Mouse (Mus musculus) midbrain, embryonic 14.5 days (tissue): ENCODE measurements around the gene Grin2b. TPM values are rescaled to one million over a fixed set of nuclear protein-coding genes. Genes with fewer than 3 reads are reported as not detected.

Source experiments
- ATAC-seq: fragments of 200-750 bp; cut with Nextera tagmentation; 2 replicates; pipeline ENCODE4 v1.8.0; 2017; ENCODE audit warnings: moderate number of reproducible peaks, moderate library complexity; ENCODE audit not compliant: low FRiP score, low TSS enrichment
- DNase-seq: peaks from one replicate; pipeline ENCODE4 v3.0.0-alpha.2; 2015
- H3K27ac ChIP-seq: fragments of 300-500 bp; sonication (generic); replicated peaks from 2 replicates; pipeline ENCODE4 v1.5.1; 2014; ENCODE audit warnings: mild to moderate bottlenecking, low read depth, low read length, moderate library complexity
- H3K27me3 ChIP-seq: fragments of 300-500 bp; sonication (generic); 2 replicates; pipeline ENCODE4 v1.6.1; 2014; ENCODE audit warnings: low read length, control low read depth, mixed read lengths; ENCODE audit not compliant: control insufficient read depth, insufficient read depth
- H3K36me3 ChIP-seq: fragments of 300-500 bp; sonication (generic); 2 replicates; pipeline ENCODE4 v1.6.1; 2014; ENCODE audit warnings: low read length, control low read depth; ENCODE audit not compliant: control insufficient read depth, insufficient read depth
- H3K4me1 ChIP-seq: fragments of 300-500 bp; sonication (generic); 2 replicates; pipeline ENCODE4 v1.6.1; 2014; ENCODE audit warnings: mild to moderate bottlenecking, antibody characterized with exemption, low read length, control low read depth; ENCODE audit not compliant: control insufficient read depth, insufficient read depth
- H3K4me2 ChIP-seq: fragments of 300-500 bp; sonication (generic); 2 replicates; pipeline ENCODE4 v1.6.1; 2014; ENCODE audit warnings: mild to moderate bottlenecking, low read length, moderate library complexity
- H3K4me3 ChIP-seq: fragments of 300-500 bp; sonication (generic); replicated peaks from 2 replicates; pipeline ENCODE4 v1.5.1; 2014; ENCODE audit warnings: low read depth, low read length
- H3K9ac ChIP-seq: fragments of 300-500 bp; sonication (generic); replicated peaks from 2 replicates; pipeline ENCODE4 v1.6.1; 2014; ENCODE audit warnings: mild to moderate bottlenecking, low read length, moderate library complexity
- H3K9me3 ChIP-seq: fragments of 300-500 bp; sonication (generic); 2 replicates; pipeline ENCODE4 v1.6.1; 2016; ENCODE audit warnings: low read length, control low read depth, mixed read lengths; ENCODE audit not compliant: control insufficient read depth
- WGBS: fragments of 180-500 bp; shearing (Covaris S2); extraction: QIAGEN DNeasy Blood & Tissue Kit; methylation state at CpG from one replicate; pipeline ENCODE4 v1.1.7; 2014; 5-methylcytosine and 5-hydroxymethylcytosine counted together
- polyA plus RNA-seq: library from polyadenylated mRNA; unstranded; fragments of >200 nt; fragmentation: Nextera tagmentation; extraction: Ambion mirVana; gene quantifications from 2 replicates; pipeline ENCODE4 v1.2.1, GENCODE M21; 2014

The Grin2b gene
- polyA plus RNA-seq, 1 experiment from 2014 or later = 41.1 TPM

DNA sequence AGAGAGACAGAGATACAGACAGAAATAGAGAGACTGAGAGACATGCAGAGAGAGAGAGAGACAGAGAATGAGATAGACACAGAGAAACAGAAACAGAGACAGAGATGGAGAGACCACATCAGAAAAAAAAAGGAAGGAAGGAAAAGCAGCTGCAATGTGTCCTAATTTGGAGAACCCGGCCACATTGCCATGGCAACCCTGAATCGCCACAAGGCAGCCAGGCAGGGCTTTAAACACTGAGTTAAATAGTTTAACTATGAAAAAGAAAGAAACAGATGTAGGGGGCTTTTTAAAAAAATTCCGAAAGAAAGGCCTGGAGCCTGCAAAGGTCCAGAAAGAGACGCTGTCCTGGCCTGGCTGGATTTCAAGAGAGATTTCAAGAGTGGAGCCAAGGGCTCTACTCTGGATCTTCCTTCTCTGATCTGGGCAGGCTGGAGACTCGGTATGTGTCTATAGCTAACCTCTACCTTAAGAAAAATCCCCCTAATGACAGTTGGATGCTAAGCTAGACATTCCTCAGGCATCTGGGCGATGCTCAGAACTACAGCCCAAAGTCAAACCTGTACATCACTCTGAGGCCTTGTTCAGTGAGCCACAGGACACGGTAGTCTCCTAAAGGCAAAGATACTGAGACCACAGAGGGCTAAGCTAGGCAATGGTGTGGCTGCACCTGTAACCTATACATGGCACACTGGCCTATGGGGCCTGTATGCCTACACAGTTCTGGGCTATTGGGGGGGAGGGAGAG lies 162.8 kb downstream of the Grin2b start:
- Histone ChIP-seq H3K9me3 (no peaks in the 10 kb centered on the region), H3K4me3 (no peak overlapping the region), H3K36me3 (no peaks in the 10 kb centered on the region), H3K27me3 (no peaks in the 10 kb centered on the region), H3K27ac (no peak overlapping the region), H3K4me2 (no peak overlapping the region), H3K4me1 (peaks cover 16% of the 10 kb centered on the region), H3K9ac (no peak overlapping the region)
- 17% methylated on average over 7 of the region's 7 CpGs for WGBS
- no peak for ATAC-seq
- DNase-seq = peak; percentile 70

DNA sequence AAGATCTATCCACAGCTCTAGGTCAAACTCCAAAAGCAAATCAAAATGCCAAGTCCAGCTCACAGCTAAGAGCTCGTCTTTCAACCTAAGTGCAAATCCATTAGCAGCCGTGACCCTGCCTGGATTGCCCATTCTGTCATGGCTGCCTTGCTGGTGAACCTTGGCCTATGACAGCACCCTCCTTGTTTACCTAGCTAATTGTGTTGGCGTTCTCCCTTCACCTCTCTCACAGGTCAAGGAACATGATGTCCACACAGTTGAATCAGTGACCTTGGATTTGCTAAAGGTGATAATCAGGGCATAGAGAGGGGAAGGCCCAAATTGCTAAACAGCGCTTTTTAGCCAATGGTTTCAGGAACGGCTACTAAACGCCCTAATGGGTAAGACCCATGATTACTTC lies 165.2 kb downstream of the Grin2b start:
- no peak for ATAC-seq
- Histone ChIP-seq H3K36me3 (no peaks in the 10 kb centered on the region), H3K9me3 (no peaks in the 10 kb centered on the region), H3K4me1 (peaks cover 16% of the 10 kb centered on the region), H3K4me3 (no peak overlapping the region), H3K4me2 (no peak overlapping the region), H3K27ac (no peak overlapping the region), H3K9ac (no peak overlapping the region), H3K27me3 (no peaks in the 10 kb centered on the region)
- 86% methylated on average over 6 of the region's 6 CpGs for WGBS
- DNase-seq = no peak

DNA sequence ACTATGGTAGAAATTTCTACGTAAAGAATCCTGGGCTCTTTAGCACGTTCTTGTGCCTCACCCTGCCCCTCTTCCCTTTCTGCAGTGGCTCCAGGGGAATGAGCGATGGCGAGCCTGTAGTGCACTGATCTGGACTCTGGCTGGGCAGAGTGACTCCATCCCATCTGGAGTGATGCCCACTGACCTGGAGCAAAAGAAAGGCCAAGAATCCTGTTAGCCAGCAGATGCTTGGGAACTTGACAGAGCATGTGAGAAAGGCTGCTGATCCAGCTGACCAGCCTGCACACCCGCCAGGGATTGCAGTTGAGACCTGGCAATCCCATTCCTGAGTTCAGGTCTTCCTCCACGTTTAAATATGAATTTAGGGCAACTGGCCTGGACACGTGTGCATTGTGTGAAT lies 178.6 kb downstream of the Grin2b start:
- Histone ChIP-seq H3K27ac (peak overlapping the region; percentile 47), H3K4me3 (no peak overlapping the region), H3K4me1 (peaks cover 21% of the 10 kb centered on the region; the same call in 1 of the 2 replicates), H3K4me2 (no peak overlapping the region), H3K27me3 (no peaks in the 10 kb centered on the region), H3K36me3 (no peaks in the 10 kb centered on the region), H3K9me3 (peaks cover 6% of the 10 kb centered on the region; the same call in 1 of the 2 replicates), H3K9ac (no peak overlapping the region)
- no peak for DNase-seq
- 43% methylated on average over 7 of the region's 7 CpGs for WGBS
- no peak for ATAC-seq

DNA sequence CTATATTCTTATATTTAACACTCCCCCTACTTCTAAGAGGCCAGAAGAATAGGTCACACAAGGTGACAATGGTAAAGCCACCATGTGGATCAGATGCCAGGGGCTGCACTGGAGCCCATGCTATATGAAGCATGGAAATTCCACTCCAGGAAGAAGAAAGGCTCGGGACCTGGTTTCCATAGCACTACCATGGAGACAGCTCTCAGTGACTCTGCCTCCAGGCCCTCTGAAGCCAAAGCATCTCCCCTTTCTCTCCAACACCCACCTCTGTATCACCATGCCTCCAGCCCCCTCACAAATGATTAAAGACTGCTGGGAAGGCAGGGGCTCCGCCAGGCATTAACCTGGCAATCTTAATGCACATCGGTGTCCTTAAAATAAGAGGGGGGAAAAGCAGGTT lies 179.4 kb downstream of the Grin2b start:
- 0 out of 2 replicates have a peak overlapping the region, but pooled peaks have one; percentile 6 for H3K27ac ChIP-seq
- WGBS = 22% methylated on average over 3 of the region's 3 CpGs
- DNase-seq = peak; percentile 61

DNA sequence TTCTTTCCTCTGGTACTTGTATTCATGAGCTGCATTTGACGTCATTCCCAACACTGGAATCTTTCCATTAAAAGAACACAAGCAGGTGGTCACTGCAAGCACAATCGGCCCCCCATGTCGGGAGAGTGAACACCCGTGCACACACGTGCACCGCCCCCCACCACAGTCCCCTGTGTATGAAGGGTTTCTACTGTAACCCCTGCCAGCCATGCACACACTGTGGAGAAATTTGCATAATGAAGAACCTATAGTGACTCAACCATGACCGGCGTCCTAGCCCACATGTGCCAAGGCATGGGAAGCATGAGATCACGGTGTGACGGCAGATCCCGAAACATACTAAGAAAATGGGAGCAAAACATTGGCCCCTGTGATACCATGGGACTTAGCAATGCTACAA lies 179.9 kb downstream of the Grin2b start:
- Histone ChIP-seq H3K27ac (no peak overlapping the region), H3K4me3 (no peak overlapping the region), H3K4me1 (peaks cover 21% of the 10 kb centered on the region; the same call in 1 of the 2 replicates), H3K27me3 (no peaks in the 10 kb centered on the region), H3K4me2 (no peak overlapping the region), H3K9ac (no peak overlapping the region), H3K9me3 (peaks cover 6% of the 10 kb centered on the region; the same call in 1 of the 2 replicates), H3K36me3 (no peaks in the 10 kb centered on the region)
- 71% methylated on average over 11 of the region's 11 CpGs for WGBS
- ATAC-seq (peak; percentile 37; the same call in 1 of the 2 replicates), DNase-seq (no peak)

More for the DNA sequence above, 179.4 kb downstream of the Grin2b start:
- Histone ChIP-seq H3K4me3 (no peak overlapping the region), H3K36me3 (no peaks in the 10 kb centered on the region), H3K4me2 (no peak overlapping the region), H3K9ac (no peak overlapping the region), H3K9me3 (peaks cover 6% of the 10 kb centered on the region; the same call in 1 of the 2 replicates), H3K4me1 (peaks cover 21% of the 10 kb centered on the region; the same call in 1 of the 2 replicates), H3K27me3 (no peaks in the 10 kb centered on the region)
- ATAC-seq = 0 out of 2 replicates have a peak, but pooled peaks have one; percentile 34

DNA sequence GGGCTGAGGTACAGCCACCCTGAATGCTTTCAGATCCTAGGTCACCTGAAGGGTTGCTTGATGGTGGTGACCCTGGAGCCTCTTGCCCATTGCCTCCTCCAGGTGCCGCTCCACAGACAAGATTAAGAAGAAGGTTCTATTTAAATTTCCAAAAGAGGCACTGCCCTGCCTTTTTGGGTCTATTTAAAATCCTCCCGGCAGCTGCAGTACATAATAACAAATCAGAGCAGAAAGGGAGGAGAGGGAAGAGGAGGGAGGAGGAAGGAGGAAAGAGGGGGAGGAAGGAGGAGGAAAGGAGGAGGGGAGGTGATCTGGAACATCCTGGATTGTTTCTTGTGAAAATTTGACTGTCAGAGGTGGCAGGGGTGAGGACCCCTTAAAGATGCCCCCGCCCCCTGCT lies 197.2 kb downstream of the Grin2b start:
- Histone ChIP-seq H3K4me3 (no peak overlapping the region), H3K9me3 (no peaks in the 10 kb centered on the region), H3K27ac (0 out of 2 replicates have a peak overlapping the region, but pooled peaks have one; percentile 26), H3K4me1 (peaks cover 3% of the 10 kb centered on the region; the same call in 1 of the 2 replicates), H3K9ac (no peak overlapping the region), H3K4me2 (no peak overlapping the region), H3K36me3 (no peaks in the 10 kb centered on the region), H3K27me3 (no peaks in the 10 kb centered on the region)
- ATAC-seq (no peak), DNase-seq (no peak)
- WGBS = 58% methylated on average over 3 of the region's 3 CpGs

DNA sequence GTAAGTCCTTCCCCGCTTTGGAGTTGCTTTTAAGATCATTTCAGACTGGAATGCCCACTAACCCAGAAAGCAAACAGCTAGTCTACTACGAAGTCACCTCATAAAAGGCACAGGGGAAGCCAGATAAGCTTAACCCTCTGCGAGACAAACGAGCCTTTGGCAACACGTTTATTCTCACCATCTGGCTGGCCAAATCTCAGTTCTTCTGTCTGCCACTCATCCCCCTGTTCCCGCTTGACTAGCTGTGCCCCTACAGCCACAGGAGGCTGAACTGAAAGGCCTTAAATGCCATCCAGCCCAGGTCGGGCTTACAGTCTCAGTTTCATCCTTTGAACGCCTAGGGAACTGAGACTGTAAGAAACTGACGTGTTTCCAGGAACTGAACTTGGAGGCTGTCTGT lies 200.8 kb downstream of the Grin2b start:
- Histone ChIP-seq H3K9me3 (no peaks in the 10 kb centered on the region), H3K27ac (no peak overlapping the region), H3K4me2 (no peak overlapping the region), H3K9ac (no peak overlapping the region), H3K36me3 (no peaks in the 10 kb centered on the region), H3K4me1 (peaks cover 3% of the 10 kb centered on the region; the same call in 1 of the 2 replicates), H3K4me3 (no peak overlapping the region), H3K27me3 (no peaks in the 10 kb centered on the region)
- WGBS = 69% methylated on average over 9 of the region's 9 CpGs
- no peak for ATAC-seq
- DNase-seq = no peak

DNA sequence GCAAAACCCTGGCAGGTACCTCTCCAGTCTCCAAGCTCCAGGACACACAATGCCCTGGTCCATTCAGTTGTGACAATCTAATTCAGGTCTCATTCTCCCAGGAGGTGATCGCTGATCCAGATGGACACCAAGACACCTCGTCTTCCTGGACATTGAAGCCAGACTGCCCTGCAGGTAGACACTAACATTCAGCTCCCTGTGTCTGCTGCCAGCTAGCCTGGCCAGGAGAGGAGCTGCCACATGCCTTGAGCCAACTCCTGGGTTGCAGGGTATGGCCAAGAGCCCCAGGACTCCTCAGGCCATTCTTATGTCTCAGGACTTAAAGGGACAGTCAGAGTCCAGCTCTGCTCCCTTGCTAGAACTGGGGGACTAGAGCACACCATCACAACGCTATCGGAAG lies 201.8 kb downstream of the Grin2b start:
- Histone ChIP-seq H3K4me1 (peaks cover 3% of the 10 kb centered on the region; the same call in 1 of the 2 replicates), H3K27me3 (no peaks in the 10 kb centered on the region), H3K9ac (no peak overlapping the region), H3K36me3 (no peaks in the 10 kb centered on the region), H3K4me3 (no peak overlapping the region), H3K4me2 (no peak overlapping the region), H3K9me3 (no peaks in the 10 kb centered on the region), H3K27ac (no peak overlapping the region)
- 91% methylated on average over 4 of the region's 4 CpGs for WGBS
- ATAC-seq = no peak
- no peak for DNase-seq
